Mouse (Mus musculus): ENCODE data around the gene Dydc1. TPM values are rescaled to one million over a fixed set of nuclear protein-coding genes. Genes with fewer than 3 reads are reported as not detected.

The Dydc1 gene
- polyA plus RNA-seq, 1 experiment from 2014 or later: not detected

- Histone ChIP-seq H3K27ac (no peak overlapping the region), H3K9me3 (no peaks in the 10 kb centered on the region), H3K27me3 (ENCODE audit: insufficient read depth, poor library complexity, severe bottlenecking) (no peaks in the 10 kb centered on the region), H3K36me3 (no peaks in the 10 kb centered on the region), H3K4me1 (replicated peaks) (0 out of 2 replicates have a peak, but pooled peaks cover 4% of the 10 kb centered on the region), H3K4me3 (no peak overlapping the region)
- 11% methylated on average over 1 of the region's 1 CpGs for WGBS
- no peak for DNase-seq (ENCODE audit: low spot score)
Observed at GRCm38 (mm10) chr14:41066416-41066815, 6.3 kb upstream of the Dydc1 start.

GRCm38 (mm10) chr14:41069108-41069507, 3.6 kb upstream of the Dydc1 start, which contains the start of gene Dydc2:
Gene Dydc2, minus strand, starts transcription at chr14:41069208.
- DNase-seq (ENCODE audit: low spot score): no peak
- H3K9me3 ChIP-seq: no peaks in the 10 kb centered on the region
- no peaks in the 10 kb centered on the region for H3K36me3 ChIP-seq
- no peak within 1 kb of the TSS for H3K27ac ChIP-seq
- H3K4me1 ChIP-seq (replicated peaks): peaks cover 11% of the 10 kb centered on the region
- no peaks in the 10 kb centered on the region for H3K27me3 ChIP-seq (ENCODE audit: insufficient read depth, poor library complexity, severe bottlenecking)
- no peak within 1 kb of the TSS for H3K4me3 ChIP-seq

GRCm38 (mm10) chr14:41070343-41070742, 2.4 kb upstream of the Dydc1 start:
- H3K27ac ChIP-seq: no peak overlapping the region
- no peaks in the 10 kb centered on the region for H3K9me3 ChIP-seq
- no peaks in the 10 kb centered on the region for H3K36me3 ChIP-seq
- 71% methylated on average over 3 of the region's 3 CpGs for WGBS
- DNase-seq (ENCODE audit: low spot score): no peak
- H3K27me3 ChIP-seq (ENCODE audit: insufficient read depth, poor library complexity, severe bottlenecking): no peaks in the 10 kb centered on the region
- no peak overlapping the region for H3K4me3 ChIP-seq
- peaks cover 11% of the 10 kb centered on the region for H3K4me1 ChIP-seq (replicated peaks)

- no peak for DNase-seq (ENCODE audit: low spot score)
- no peaks in the 10 kb centered on the region for H3K27me3 ChIP-seq (ENCODE audit: insufficient read depth, poor library complexity, severe bottlenecking)
- peaks cover 7% of the 10 kb centered on the region for H3K4me1 ChIP-seq (replicated peaks)
- H3K9me3 ChIP-seq: no peaks in the 10 kb centered on the region
- peak overlapping the region; percentile 55 for H3K4me3 ChIP-seq
- 4% methylated on average over 8 of the region's 8 CpGs for WGBS
- H3K27ac ChIP-seq: no peak overlapping the region
- H3K36me3 ChIP-seq: no peaks in the 10 kb centered on the region
Observed at GRCm38 (mm10) chr14:41072944-41073275, 199 bp downstream of the Dydc1 start.

GRCm38 (mm10) chr14:41082408-41082807, 9.7 kb downstream of the Dydc1 start:
- Histone ChIP-seq H3K4me3 (no peak overlapping the region), H3K27me3 (ENCODE audit: insufficient read depth, poor library complexity, severe bottlenecking) (no peaks in the 10 kb centered on the region), H3K27ac (no peak overlapping the region), H3K4me1 (replicated peaks) (no peaks in the 10 kb centered on the region), H3K9me3 (no peaks in the 10 kb centered on the region), H3K36me3 (no peaks in the 10 kb centered on the region)
- no peak for DNase-seq (ENCODE audit: low spot score)
- WGBS: 87% methylated on average over 2 of the region's 2 CpGs

GRCm38 (mm10) chr14:41087509-41087908, 14.8 kb downstream of the Dydc1 start:
- 84% methylated on average over 1 of the region's 1 CpGs for WGBS
- no peaks in the 10 kb centered on the region for H3K27me3 ChIP-seq (ENCODE audit: insufficient read depth, poor library complexity, severe bottlenecking)
- H3K9me3 ChIP-seq: no peaks in the 10 kb centered on the region
- no peaks in the 10 kb centered on the region for H3K4me1 ChIP-seq (replicated peaks)
- no peak overlapping the region for H3K4me3 ChIP-seq
- no peaks in the 10 kb centered on the region for H3K36me3 ChIP-seq
- DNase-seq (ENCODE audit: low spot score): no peak
- H3K27ac ChIP-seq: no peak overlapping the region

GRCm38 (mm10) chr14:41090777-41091176, 18.1 kb downstream of the Dydc1 start:
- H3K4me1 ChIP-seq (replicated peaks): no peaks in the 10 kb centered on the region
- 49% methylated on average over 8 of the region's 8 CpGs for WGBS
- H3K9me3 ChIP-seq: no peaks in the 10 kb centered on the region
- H3K27me3 ChIP-seq (ENCODE audit: insufficient read depth, poor library complexity, severe bottlenecking): no peaks in the 10 kb centered on the region
- H3K36me3 ChIP-seq: no peaks in the 10 kb centered on the region
- no peak overlapping the region for H3K27ac ChIP-seq
- peak; percentile 8 for DNase-seq (ENCODE audit: low spot score)
- no peak overlapping the region for H3K4me3 ChIP-seq

GRCm38 (mm10) chr14:41094114-41094513, 21.4 kb downstream of the Dydc1 start:
- WGBS: 51% methylated on average over 1 of the region's 1 CpGs
- no peaks in the 10 kb centered on the region for H3K9me3 ChIP-seq
- H3K27me3 ChIP-seq (ENCODE audit: insufficient read depth, poor library complexity, severe bottlenecking): no peaks in the 10 kb centered on the region
- H3K27ac ChIP-seq: no peak overlapping the region
- no peak for DNase-seq (ENCODE audit: low spot score)
- no peak overlapping the region for H3K4me3 ChIP-seq
- no peaks in the 10 kb centered on the region for H3K36me3 ChIP-seq
- H3K4me1 ChIP-seq (replicated peaks): no peaks in the 10 kb centered on the region

GRCm38 (mm10) chr14:41096296-41096860, 23.7 kb downstream of the Dydc1 start:
- DNase-seq (ENCODE audit: low spot score): no peak
- H3K9me3 ChIP-seq: no peaks in the 10 kb centered on the region
- no peaks in the 10 kb centered on the region for H3K27me3 ChIP-seq (ENCODE audit: insufficient read depth, poor library complexity, severe bottlenecking)
- H3K27ac ChIP-seq: no peak overlapping the region
- WGBS: 91% methylated on average over 3 of the region's 3 CpGs
- H3K4me3 ChIP-seq: no peak overlapping the region
- H3K36me3 ChIP-seq: no peaks in the 10 kb centered on the region
- H3K4me1 ChIP-seq (replicated peaks): no peaks in the 10 kb centered on the region

- WGBS: 79% methylated on average over 1 of the region's 1 CpGs
- Histone ChIP-seq H3K27ac (no peak overlapping the region), H3K27me3 (ENCODE audit: insufficient read depth, poor library complexity, severe bottlenecking) (no peaks in the 10 kb centered on the region), H3K4me3 (no peak overlapping the region), H3K4me1 (replicated peaks) (no peaks in the 10 kb centered on the region), H3K36me3 (no peaks in the 10 kb centered on the region), H3K9me3 (no peaks in the 10 kb centered on the region)
- DNase-seq (ENCODE audit: low spot score): no peak
Observed at GRCm38 (mm10) chr14:41098726-41099125, 26.0 kb downstream of the Dydc1 start.

GRCm38 (mm10) chr14:41100712-41101111, 28.0 kb downstream of the Dydc1 start:
- WGBS: 83% methylated on average over 3 of the region's 3 CpGs
- Histone ChIP-seq H3K27ac (no peak overlapping the region), H3K4me3 (no peak overlapping the region), H3K36me3 (no peaks in the 10 kb centered on the region), H3K27me3 (ENCODE audit: insufficient read depth, poor library complexity, severe bottlenecking) (no peaks in the 10 kb centered on the region), H3K4me1 (replicated peaks) (no peaks in the 10 kb centered on the region), H3K9me3 (no peaks in the 10 kb centered on the region)
- DNase-seq (ENCODE audit: low spot score): no peak

- H3K27ac ChIP-seq: no peak overlapping the region
- H3K36me3 ChIP-seq: no peaks in the 10 kb centered on the region
- no peak for DNase-seq (ENCODE audit: low spot score)
- no peaks in the 10 kb centered on the region for H3K9me3 ChIP-seq
- H3K4me1 ChIP-seq (replicated peaks): no peaks in the 10 kb centered on the region
- H3K4me3 ChIP-seq: no peak overlapping the region
- 85% methylated on average over 5 of the region's 5 CpGs for whole genome bisulfite sequencing
- no peaks in the 10 kb centered on the region for H3K27me3 ChIP-seq (ENCODE audit: insufficient read depth, poor library complexity, severe bottlenecking)
Observed at GRCm38 (mm10) chr14:41101242-41101641, 28.5 kb downstream of the Dydc1 start.

GRCm38 (mm10) chr14:41102269-41102668, 29.6 kb downstream of the Dydc1 start:
- no peaks in the 10 kb centered on the region for H3K4me1 ChIP-seq (replicated peaks)
- WGBS: 81% methylated on average over 2 of the region's 2 CpGs
- H3K27me3 ChIP-seq (ENCODE audit: insufficient read depth, poor library complexity, severe bottlenecking): no peaks in the 10 kb centered on the region
- no peaks in the 10 kb centered on the region for H3K9me3 ChIP-seq
- no peak overlapping the region for H3K4me3 ChIP-seq
- H3K36me3 ChIP-seq: no peaks in the 10 kb centered on the region
- no peak overlapping the region for H3K27ac ChIP-seq
- DNase-seq (ENCODE audit: low spot score): no peak

- H3K4me1 ChIP-seq (replicated peaks): no peaks in the 10 kb centered on the region
- no peaks in the 10 kb centered on the region for H3K9me3 ChIP-seq
- no peak within 1 kb of the TSS for H3K4me3 ChIP-seq
- H3K27ac ChIP-seq: no peak within 1 kb of the TSS
- no peaks in the 10 kb centered on the region for H3K27me3 ChIP-seq (ENCODE audit: insufficient read depth, poor library complexity, severe bottlenecking)
- WGBS: 71% methylated on average over 10 of the region's 10 CpGs
- no peak for DNase-seq (ENCODE audit: low spot score)
- H3K36me3 ChIP-seq: no peaks in the 10 kb centered on the region
Observed at GRCm38 (mm10) chr14:41104853-41105444, 32.2 kb downstream of the Dydc1 start, which contains the start of gene Mat1a. Gene Mat1a, plus strand, starts transcription at chr14:41105035.
